Mouse (Mus musculus): ENCODE measurements around the gene Them7. TPM values are rescaled to one million over a fixed set of nuclear protein-coding genes. Genes with fewer than 3 reads are reported as not detected.

Them7 gene
- polyA plus RNA-seq, 1 experiment from 2014 or later, result 0.21 TPM

DNA sequence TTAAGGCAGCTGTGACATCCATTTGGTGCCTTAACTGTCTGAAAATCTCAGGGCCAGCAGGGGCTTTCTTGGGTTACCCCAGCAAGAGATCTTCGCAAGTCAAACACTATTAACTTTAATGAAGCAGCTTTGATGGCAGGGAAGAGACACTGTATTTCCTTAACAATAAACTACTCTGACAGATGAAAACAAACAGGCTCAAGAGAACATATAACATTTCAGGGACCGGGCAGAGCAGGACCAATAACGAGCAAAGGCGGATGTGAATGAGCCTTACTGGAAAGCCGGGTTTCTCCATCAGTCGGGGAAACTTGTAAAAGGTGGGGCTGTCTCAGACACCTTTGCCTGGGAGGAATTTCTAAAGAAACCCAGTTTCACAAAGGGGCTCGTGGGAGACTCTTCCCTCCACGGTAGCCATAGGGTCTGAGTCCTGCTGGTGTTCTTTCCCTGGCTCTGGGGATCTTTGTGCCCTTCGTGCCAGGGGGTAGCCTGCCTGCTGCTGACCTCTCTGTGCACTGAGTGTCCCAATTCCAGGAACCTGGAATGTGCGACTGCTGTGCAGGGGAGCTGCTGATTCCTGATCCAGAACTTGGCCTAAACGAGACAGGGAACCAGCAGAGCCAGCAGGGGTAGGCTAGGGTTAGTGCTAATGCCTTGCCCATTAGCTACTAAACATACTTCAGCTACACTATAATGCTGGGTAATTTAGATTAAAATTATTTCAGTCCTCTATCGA, 11.4 kb downstream of the Them7 start:
- Histone ChIP-seq H3K27me3 (peaks cover 35% of the 10 kb centered on the region), H3K4me1 (peaks cover 6% of the 10 kb centered on the region; the same call in 1 of the 2 replicates), H3K36me3 (no peaks in the 10 kb centered on the region), H3K9me3 (no peaks in the 10 kb centered on the region), H3K9ac (no peak overlapping the region), H3K4me2 (no peak overlapping the region), H3K4me3 (no peak overlapping the region), H3K27ac (no peak overlapping the region)
- no peak for ATAC-seq (ENCODE audit: insufficient number of reproducible peaks, insufficient read depth, low FRiP score, low TSS enrichment, low read depth)
- WGBS, result 45% methylated on average over 12 of the region's 12 CpGs

DNA sequence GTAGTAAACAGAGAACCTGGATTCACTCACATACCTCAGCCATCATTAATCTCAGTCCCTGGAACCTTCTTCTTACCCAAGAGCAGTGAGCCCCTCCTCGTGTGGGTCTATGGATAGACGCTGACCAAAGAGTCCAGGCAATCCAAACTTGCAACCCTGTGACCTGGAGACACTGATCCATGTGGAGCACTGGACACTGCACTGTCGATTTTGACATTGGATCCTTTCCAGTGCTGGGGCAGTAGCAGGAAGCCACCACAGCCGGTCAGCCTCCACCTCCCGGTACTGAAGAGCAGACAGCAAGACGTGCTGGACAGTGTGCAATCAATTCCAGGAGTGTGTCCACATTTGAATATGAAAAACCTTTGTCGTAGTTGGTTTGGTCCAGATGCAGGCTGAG, 13.3 kb downstream of the Them7 start:
- Histone ChIP-seq H3K4me2 (no peak overlapping the region), H3K9me3 (no peaks in the 10 kb centered on the region), H3K27ac (no peak overlapping the region), H3K4me1 (peaks cover 6% of the 10 kb centered on the region; the same call in 1 of the 2 replicates), H3K4me3 (no peak overlapping the region), H3K36me3 (no peaks in the 10 kb centered on the region), H3K9ac (no peak overlapping the region), H3K27me3 (peaks cover 22% of the 10 kb centered on the region; the same call in 1 of the 2 replicates)
- ATAC-seq (ENCODE audit: insufficient number of reproducible peaks, insufficient read depth, low FRiP score, low TSS enrichment, low read depth), result no peak
- 60% methylated on average over 7 of the region's 7 CpGs for WGBS

DNA sequence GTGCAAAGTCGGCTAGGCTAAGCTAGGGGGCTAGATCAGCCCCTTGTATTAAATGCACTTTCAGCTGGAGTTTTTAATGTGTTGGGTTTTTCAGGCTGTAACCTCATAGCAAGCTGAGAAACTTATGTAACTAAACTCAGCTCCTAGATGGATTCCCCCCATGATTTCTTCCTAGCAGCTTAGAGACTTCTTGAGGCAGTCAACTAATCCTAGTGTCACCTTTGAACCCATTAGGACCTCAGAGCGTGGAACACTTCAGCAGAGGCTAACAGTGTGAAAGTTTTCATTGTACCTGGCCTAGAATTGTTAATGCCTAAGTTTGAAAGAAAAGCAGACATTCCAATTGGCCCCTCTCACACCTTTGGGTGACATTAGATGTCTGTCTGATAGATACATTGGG, 13.7 kb downstream of the Them7 start:
- H3K9me3 ChIP-seq, result no peaks in the 10 kb centered on the region
- no peak for ATAC-seq (ENCODE audit: insufficient number of reproducible peaks, insufficient read depth, low FRiP score, low TSS enrichment, low read depth)
- peaks cover 22% of the 10 kb centered on the region; the same call in 1 of the 2 replicates for H3K27me3 ChIP-seq
- H3K4me2 ChIP-seq, result no peak overlapping the region
- H3K4me3 ChIP-seq, result no peak overlapping the region
- H3K9ac ChIP-seq, result no peak overlapping the region
- H3K36me3 ChIP-seq, result no peaks in the 10 kb centered on the region
- H3K4me1 ChIP-seq, result peaks cover 5% of the 10 kb centered on the region; the same call in 1 of the 2 replicates
- no peak overlapping the region for H3K27ac ChIP-seq
- WGBS, result 81% methylated on average over 2 of the region's 2 CpGs

DNA sequence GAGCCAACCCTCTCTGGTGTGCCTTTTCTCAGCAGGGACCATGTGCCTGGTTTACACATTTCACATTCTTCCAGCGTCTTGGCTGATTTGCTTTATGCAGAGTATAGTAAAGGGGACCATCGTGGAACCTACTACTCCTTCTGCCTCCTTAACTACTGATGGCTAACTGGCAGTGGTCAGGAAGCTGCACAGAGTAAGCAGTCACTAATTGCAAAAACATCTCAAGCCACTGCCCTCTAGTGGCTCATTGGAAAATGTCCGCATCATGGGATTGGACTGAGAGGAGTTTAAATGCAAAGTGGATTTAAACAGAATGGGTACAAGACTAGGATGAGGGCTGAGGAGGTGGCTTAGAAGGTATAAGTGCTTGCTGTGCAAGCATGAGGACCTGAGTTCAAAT, 14.7 kb downstream of the Them7 start:
- ATAC-seq (ENCODE audit: insufficient number of reproducible peaks, insufficient read depth, low FRiP score, low TSS enrichment, low read depth), result no peak

GRCm38 (mm10) chr2:105240631-105241030, 16.5 kb downstream of the Them7 start:
- Histone ChIP-seq H3K27ac (no peak overlapping the region), H3K4me2 (no peak overlapping the region), H3K4me1 (no peaks in the 10 kb centered on the region), H3K36me3 (no peaks in the 10 kb centered on the region), H3K4me3 (no peak overlapping the region), H3K9me3 (no peaks in the 10 kb centered on the region), H3K27me3 (peaks cover 12% of the 10 kb centered on the region; the same call in 1 of the 2 replicates), H3K9ac (no peak overlapping the region)
- 73% methylated on average over 1 of the region's 1 CpGs for WGBS
- no peak for ATAC-seq (ENCODE audit: insufficient number of reproducible peaks, insufficient read depth, low FRiP score, low TSS enrichment, low read depth)

More for the DNA sequence above, 14.7 kb downstream of the Them7 start:
- no peaks in the 10 kb centered on the region for H3K4me1 ChIP-seq
- H3K9me3 ChIP-seq, result no peaks in the 10 kb centered on the region
- H3K4me2 ChIP-seq, result no peak overlapping the region
- H3K4me3 ChIP-seq, result no peak overlapping the region
- no peak overlapping the region for H3K27ac ChIP-seq
- WGBS, result 23% methylated on average over 3 of the region's 3 CpGs
- H3K9ac ChIP-seq, result no peak overlapping the region
- H3K36me3 ChIP-seq, result no peaks in the 10 kb centered on the region
- H3K27me3 ChIP-seq, result peaks cover 22% of the 10 kb centered on the region; the same call in 1 of the 2 replicates

GRCm38 (mm10) chr2:105242940-105243339, 18.8 kb downstream of the Them7 start:
- no peak for ATAC-seq (ENCODE audit: insufficient number of reproducible peaks, insufficient read depth, low FRiP score, low TSS enrichment, low read depth)
- Histone ChIP-seq H3K9me3 (no peaks in the 10 kb centered on the region), H3K36me3 (no peaks in the 10 kb centered on the region), H3K4me1 (no peaks in the 10 kb centered on the region), H3K27me3 (no peaks in the 10 kb centered on the region; the same call in 1 of the 2 replicates), H3K27ac (no peak overlapping the region), H3K9ac (no peak overlapping the region), H3K4me2 (no peak overlapping the region), H3K4me3 (no peak overlapping the region)
- 24% methylated on average over 7 of the region's 7 CpGs for WGBS

DNA sequence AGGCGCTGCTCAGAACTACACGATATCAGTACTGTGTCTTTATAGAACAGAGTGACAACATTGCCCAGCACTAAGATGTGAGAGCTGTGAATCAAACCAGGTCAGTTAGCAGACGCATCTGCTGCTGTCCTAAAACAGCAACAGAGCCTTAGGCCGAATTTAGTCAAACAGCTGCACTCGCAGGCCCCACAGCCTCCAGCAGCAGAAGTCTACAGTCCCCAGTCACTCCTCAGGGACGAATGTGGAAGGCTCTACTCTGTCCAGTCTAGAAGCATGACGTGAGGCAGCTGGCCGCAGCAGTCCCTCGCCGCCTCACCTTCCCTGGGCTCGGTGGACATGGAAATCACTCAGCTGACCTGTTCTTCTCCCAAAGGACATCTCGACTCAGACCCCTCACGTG, 20.6 kb downstream of the Them7 start:
- Histone ChIP-seq H3K4me3 (no peak overlapping the region), H3K4me2 (no peak overlapping the region), H3K9ac (no peak overlapping the region), H3K9me3 (no peaks in the 10 kb centered on the region), H3K27ac (no peak overlapping the region), H3K36me3 (no peaks in the 10 kb centered on the region), H3K27me3 (no peaks in the 10 kb centered on the region), H3K4me1 (no peaks in the 10 kb centered on the region)
- WGBS, result 60% methylated on average over 13 of the region's 13 CpGs
- no peak for ATAC-seq (ENCODE audit: insufficient number of reproducible peaks, insufficient read depth, low FRiP score, low TSS enrichment, low read depth)

- Histone ChIP-seq H3K4me1 (no peaks in the 10 kb centered on the region), H3K27ac (no peak overlapping the region), H3K27me3 (peaks cover 8% of the 10 kb centered on the region; the same call in 1 of the 2 replicates), H3K4me2 (no peak overlapping the region), H3K36me3 (no peaks in the 10 kb centered on the region), H3K9ac (no peak overlapping the region), H3K4me3 (no peak overlapping the region), H3K9me3 (no peaks in the 10 kb centered on the region)
- WGBS, result 80% methylated on average over 3 of the region's 3 CpGs
- no peak for ATAC-seq (ENCODE audit: insufficient number of reproducible peaks, insufficient read depth, low FRiP score, low TSS enrichment, low read depth)
Observed at GRCm38 (mm10) chr2:105251978-105252377, 27.9 kb downstream of the Them7 start.

DNA sequence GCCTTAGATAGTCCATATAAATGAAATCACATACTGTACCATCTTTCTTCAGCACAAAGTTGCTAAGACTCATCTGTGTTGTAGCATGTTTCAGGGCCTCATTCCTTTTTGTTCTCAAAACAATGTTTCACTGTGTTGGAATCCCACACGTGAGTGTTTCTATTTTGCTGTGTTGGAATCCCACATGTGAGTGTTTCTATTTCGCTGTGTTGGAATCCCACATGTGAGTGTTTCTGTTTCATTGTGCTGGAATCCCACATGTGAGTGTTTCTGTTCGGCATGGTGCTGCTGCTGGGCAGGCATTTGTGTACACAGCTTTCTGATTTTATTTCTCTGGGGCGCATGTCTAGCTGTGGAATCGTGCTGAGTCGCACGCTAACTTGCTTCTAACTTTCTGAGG, 28.7 kb downstream of the Them7 start:
- H3K4me2 ChIP-seq, result no peak overlapping the region
- peaks cover 8% of the 10 kb centered on the region; the same call in 1 of the 2 replicates for H3K27me3 ChIP-seq
- H3K9ac ChIP-seq, result no peak overlapping the region
- no peaks in the 10 kb centered on the region for H3K9me3 ChIP-seq
- 60% methylated on average over 7 of the region's 7 CpGs for WGBS
- H3K4me3 ChIP-seq, result no peak overlapping the region
- no peaks in the 10 kb centered on the region for H3K36me3 ChIP-seq
- no peak overlapping the region for H3K27ac ChIP-seq
- peak; percentile 92 for ATAC-seq (ENCODE audit: insufficient number of reproducible peaks, insufficient read depth, low FRiP score, low TSS enrichment, low read depth)
- H3K4me1 ChIP-seq, result no peaks in the 10 kb centered on the region

GRCm38 (mm10) chr2:105255457-105255856, 31.3 kb downstream of the Them7 start:
- Histone ChIP-seq H3K9ac (no peak overlapping the region), H3K4me2 (no peak overlapping the region), H3K9me3 (no peaks in the 10 kb centered on the region), H3K27me3 (peaks cover 14% of the 10 kb centered on the region), H3K27ac (no peak overlapping the region), H3K36me3 (no peaks in the 10 kb centered on the region), H3K4me3 (no peak overlapping the region), H3K4me1 (no peaks in the 10 kb centered on the region)
- no peak for ATAC-seq (ENCODE audit: insufficient number of reproducible peaks, insufficient read depth, low FRiP score, low TSS enrichment, low read depth)
- WGBS, result 62% methylated on average over 4 of the region's 4 CpGs

DNA sequence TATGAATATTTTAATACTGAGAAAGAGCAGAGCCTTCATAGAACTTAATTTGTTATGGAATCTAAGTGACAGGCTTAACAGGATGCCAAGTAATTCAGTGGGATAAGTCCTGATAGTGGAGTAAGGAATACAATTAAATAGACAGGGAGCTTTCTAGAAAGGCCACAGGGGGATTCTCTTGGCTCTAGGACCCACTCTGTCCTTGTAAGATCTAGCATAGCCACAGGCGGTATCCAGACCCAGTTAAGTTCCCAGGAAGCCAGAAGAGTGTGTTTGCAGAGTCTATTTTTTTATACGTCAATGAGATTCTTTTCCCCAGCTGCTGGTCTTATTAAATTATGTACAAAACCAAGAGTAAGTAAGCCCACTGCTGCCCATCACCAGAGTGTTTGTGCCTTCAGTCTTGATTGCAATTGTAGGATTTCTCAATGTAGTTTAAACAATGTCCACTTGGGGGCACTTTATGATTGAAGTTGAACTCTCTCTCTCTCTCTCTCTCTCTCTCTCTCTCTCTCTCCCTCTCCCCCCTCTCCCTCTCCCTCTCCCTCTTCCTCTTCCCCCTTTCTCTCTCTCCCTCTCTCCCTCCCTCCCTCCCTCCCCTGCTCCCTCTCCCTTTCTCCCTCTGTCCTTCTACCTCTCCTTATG, 32.4 kb downstream of the Them7 start:
- WGBS, result 57% methylated on average over 2 of the region's 2 CpGs
- no peaks in the 10 kb centered on the region for H3K4me1 ChIP-seq
- no peak overlapping the region for H3K4me2 ChIP-seq
- no peak overlapping the region for H3K27ac ChIP-seq
- ATAC-seq (ENCODE audit: insufficient number of reproducible peaks, insufficient read depth, low FRiP score, low TSS enrichment, low read depth), result no peak
- H3K36me3 ChIP-seq, result no peaks in the 10 kb centered on the region
- no peak overlapping the region for H3K9ac ChIP-seq
- peaks cover 15% of the 10 kb centered on the region for H3K27me3 ChIP-seq
- no peak overlapping the region for H3K4me3 ChIP-seq
- no peaks in the 10 kb centered on the region for H3K9me3 ChIP-seq

DNA sequence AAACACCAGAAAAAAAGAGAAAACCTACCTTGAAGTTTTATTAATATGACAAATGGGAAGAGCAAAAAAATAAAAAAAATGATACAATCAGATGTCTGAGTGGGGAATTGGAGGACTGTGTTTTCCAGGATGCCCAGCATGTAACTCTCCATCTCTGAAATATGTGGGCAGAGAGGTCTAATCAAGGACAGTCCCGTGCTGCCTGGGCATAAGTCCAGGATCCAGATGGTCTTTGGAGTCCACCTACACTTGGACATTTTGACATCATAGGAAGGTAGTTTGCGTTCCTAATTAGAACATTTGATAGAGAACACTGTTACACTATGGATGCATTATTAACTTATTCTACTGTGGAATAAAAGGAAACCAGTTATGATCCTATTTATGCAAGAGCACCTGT, 33.3 kb downstream of the Them7 start:
- WGBS, result 75% methylated on average over 2 of the region's 2 CpGs
- Histone ChIP-seq H3K36me3 (no peaks in the 10 kb centered on the region), H3K9ac (no peak overlapping the region), H3K9me3 (no peaks in the 10 kb centered on the region), H3K27me3 (peaks cover 15% of the 10 kb centered on the region), H3K4me2 (no peak overlapping the region), H3K4me3 (no peak overlapping the region), H3K27ac (no peak overlapping the region), H3K4me1 (no peaks in the 10 kb centered on the region)
- no peak for ATAC-seq (ENCODE audit: insufficient number of reproducible peaks, insufficient read depth, low FRiP score, low TSS enrichment, low read depth)
